Mouse (Mus musculus) left cerebral cortex, postnatal 4 days (tissue): ENCODE measurements around the gene Dtnbp1. TPM values are rescaled to one million over a fixed set of nuclear protein-coding genes. Genes with fewer than 3 reads are reported as not detected.

ENCODE experiments used
- DNase-seq: peaks from one replicate; pipeline ENCODE4 v3.0.0-alpha.2; 2022
- intact Hi-C: fragments of 180-260 bp; cut with DNase I; formaldehyde crosslinking; loops from one replicate; pipeline ENCODE4 v1.15.1; 2025
- total RNA-seq, 2 experiments: library from RNA; stranded (reverse); gene quantifications; 2 replicates each; pipeline ENCODE4 v1.2.3; 2021

Dtnbp1 gene
- total RNA-seq, result 10 to 100 TPM; 73.2 to 80.5 TPM

GRCm38 (mm10) chr13:45001911-45002615, at the start of gene Dtnbp1:
Gene Dtnbp1, minus strand, starts transcription at chr13:45002147.
- peak; percentile 76 for DNase-seq
- intact Hi-C loops, result no loop called here

- no peak for DNase-seq
- intact Hi-C loops, result no loop called here
Measured at GRCm38 (mm10) chr13:45049261-45050020, 47.5 kb upstream of the Dtnbp1 start.

GRCm38 (mm10) chr13:45043466-45043865, 41.5 kb upstream of the Dtnbp1 start:
- intact Hi-C loops, result no loop called here
- DNase-seq, result no peak

- intact Hi-C loops, result no loop called here
- DNase-seq, result no peak
Measured at GRCm38 (mm10) chr13:45040741-45041140, 38.8 kb upstream of the Dtnbp1 start.

- intact Hi-C loops, result no loop called here
- DNase-seq, result no peak
Measured at GRCm38 (mm10) chr13:45040195-45040594, 38.2 kb upstream of the Dtnbp1 start.

GRCm38 (mm10) chr13:45036417-45036816, 34.5 kb upstream of the Dtnbp1 start:
- peak; percentile 44 for DNase-seq
- intact Hi-C loops, result loop anchor here (10.0 kb wide), 1 partner anchor 408 kb away; no protein-coding TSS in a partner anchor

- no peak for DNase-seq
- intact Hi-C loops, result loop anchor here (5.0 to 10.0 kb wide), 3 partner anchors 123 to 410 kb away; no protein-coding TSS in a partner anchor
Measured at GRCm38 (mm10) chr13:45034759-45035158, 32.8 kb upstream of the Dtnbp1 start.

- intact Hi-C loops, result loop anchor here (5.0 to 10.0 kb wide), 3 partner anchors 124 to 411 kb away; no protein-coding TSS in a partner anchor
- DNase-seq, result no peak
Measured at GRCm38 (mm10) chr13:45033360-45033759, 31.4 kb upstream of the Dtnbp1 start.

- intact Hi-C loops, result loop anchor here (5.0 to 10.0 kb wide), 3 partner anchors 125 to 412 kb away; no protein-coding TSS in a partner anchor
- DNase-seq, result no peak
Measured at GRCm38 (mm10) chr13:45032484-45032883, 30.5 kb upstream of the Dtnbp1 start.

- intact Hi-C loops, result loop anchor here (2.0 to 10.0 kb wide), 4 partner anchors 126 to 445 kb away; no protein-coding TSS in a partner anchor
- DNase-seq, result no peak
Measured at GRCm38 (mm10) chr13:45031748-45032147, 29.8 kb upstream of the Dtnbp1 start.

- intact Hi-C loops, result loop anchor here (2.0 to 10.0 kb wide), 4 partner anchors 126 to 445 kb away; no protein-coding TSS in a partner anchor
- no peak for DNase-seq
Measured at GRCm38 (mm10) chr13:45031314-45031713, 29.4 kb upstream of the Dtnbp1 start.

GRCm38 (mm10) chr13:45030830-45031229, 28.9 kb upstream of the Dtnbp1 start:
- intact Hi-C loops, result loop anchor here (2.0 to 10.0 kb wide), 4 partner anchors 126 to 446 kb away; no protein-coding TSS in a partner anchor
- DNase-seq, result peak; percentile 93

- intact Hi-C loops, result loop anchor here (2.0 to 10.0 kb wide), 4 partner anchors 128 to 447 kb away; no protein-coding TSS in a partner anchor
- DNase-seq, result no peak
Measured at GRCm38 (mm10) chr13:45029791-45030190, 27.8 kb upstream of the Dtnbp1 start.

- DNase-seq, result no peak
- intact Hi-C loops, result no loop called here
Measured at GRCm38 (mm10) chr13:45026291-45026690, 24.3 kb upstream of the Dtnbp1 start.

GRCm38 (mm10) chr13:45024821-45025220, 22.9 kb upstream of the Dtnbp1 start:
- no peak for DNase-seq
- intact Hi-C loops, result no loop called here

GRCm38 (mm10) chr13:45023356-45024150, 21.6 kb upstream of the Dtnbp1 start:
- intact Hi-C loops, result no loop called here
- DNase-seq, result no peak

- intact Hi-C loops, result no loop called here
Measured at GRCm38 (mm10) chr13:45008150-45008549, 6.2 kb upstream of the Dtnbp1 start.

GRCm38 (mm10) chr13:45007726-45008125, 5.8 kb upstream of the Dtnbp1 start:
- DNase-seq, result no peak
- intact Hi-C loops, result no loop called here

More at GRCm38 (mm10) chr13:45008150-45008549, 6.2 kb upstream of the Dtnbp1 start:
- DNase-seq, result peak; percentile 36

- intact Hi-C loops, result no loop called here
- no peak for DNase-seq
Measured at GRCm38 (mm10) chr13:45006483-45006882, 4.5 kb upstream of the Dtnbp1 start.

- intact Hi-C loops, result no loop called here
- DNase-seq, result no peak
Measured at GRCm38 (mm10) chr13:45005861-45006260, 3.9 kb upstream of the Dtnbp1 start.
